Mouse (Mus musculus): ENCODE results near the gene Supt3.
A peak's percentile ranks its signal among the peaks of the same experiment; 100 is the strongest.

The Supt3 gene

DNA sequence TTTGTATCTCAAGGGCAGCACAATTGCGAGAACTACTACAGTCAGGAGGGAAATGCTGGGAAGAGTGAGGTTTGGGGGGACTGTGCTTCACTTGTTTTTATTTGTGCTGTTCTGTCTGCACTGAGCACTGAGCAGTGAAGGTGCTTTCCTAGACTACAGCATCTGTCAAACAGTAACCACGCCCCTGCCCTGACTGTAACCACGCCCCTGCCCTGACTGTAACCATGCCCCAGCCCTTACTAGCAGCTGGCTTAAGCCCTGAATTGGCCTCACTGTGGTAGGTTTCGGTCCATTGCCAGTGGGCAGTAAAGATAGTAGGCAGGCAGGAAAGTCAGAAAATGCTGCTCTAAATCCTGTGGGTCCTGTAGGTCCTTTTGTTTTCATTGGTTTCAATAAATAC lies 196.5 kb downstream of the Supt3 start:
- peak in 1 of 2 experiments; percentile 6 for DNase-seq

GRCm38 (mm10) chr17:44977690-44978089 lies 200.7 kb downstream of the Supt3 start:
- DNase-seq, result no peak

DNA sequence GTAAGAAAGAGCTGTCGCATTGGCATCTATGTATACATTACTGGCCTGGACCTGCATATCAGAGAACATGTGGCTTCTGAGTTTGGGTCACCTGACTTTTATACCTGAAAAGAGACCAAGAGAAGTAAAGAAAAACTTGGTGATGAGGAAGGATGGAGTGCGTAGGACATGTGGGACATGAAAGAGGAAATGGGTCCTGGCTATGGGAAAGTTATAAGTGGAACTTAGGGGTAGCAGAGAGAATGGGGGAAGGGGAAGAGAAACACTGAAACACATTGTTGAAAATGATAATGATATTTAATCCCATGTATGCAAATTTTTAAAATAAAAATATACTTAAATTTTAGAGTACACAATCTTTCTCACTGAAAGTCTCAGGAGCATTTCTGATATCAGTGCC lies 211.0 kb downstream of the Supt3 start:
- no peak for DNase-seq

- no peak for DNase-seq
These were observed 226.4 kb downstream of the Supt3 start for GRCm38 (mm10) chr17:45003311-45003710.

GRCm38 (mm10) chr17:45004477-45005170 lies 227.7 kb downstream of the Supt3 start:
- DNase-seq, result no peak

GRCm38 (mm10) chr17:45007461-45007860 lies 230.5 kb downstream of the Supt3 start:
- no peak for DNase-seq

DNA sequence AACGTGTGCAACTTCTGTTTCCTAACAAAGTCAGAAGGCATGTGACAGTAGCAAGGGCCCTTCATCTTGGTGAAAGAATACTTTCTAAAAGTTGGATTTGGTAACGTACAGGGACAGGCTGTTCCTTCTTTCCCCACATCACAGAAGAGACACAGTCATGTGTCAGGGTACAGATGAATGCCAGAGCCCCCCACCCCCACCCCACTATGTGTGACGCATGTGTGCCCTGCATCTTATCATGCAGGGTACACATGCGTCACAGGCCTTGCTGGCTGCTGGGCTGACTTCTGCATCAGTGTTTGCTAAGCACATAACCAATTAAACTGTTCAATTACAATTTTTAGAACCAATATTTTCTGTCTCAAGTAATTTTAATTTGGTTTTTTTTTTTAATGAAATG lies 231.7 kb downstream of the Supt3 start:
- DNase-seq, result no peak

- DNase-seq, result no peak
These were observed 233.5 kb downstream of the Supt3 start for GRCm38 (mm10) chr17:45010409-45010808.

- no peak for DNase-seq
These were observed 239.8 kb downstream of the Supt3 start for GRCm38 (mm10) chr17:45016746-45017145.

DNA sequence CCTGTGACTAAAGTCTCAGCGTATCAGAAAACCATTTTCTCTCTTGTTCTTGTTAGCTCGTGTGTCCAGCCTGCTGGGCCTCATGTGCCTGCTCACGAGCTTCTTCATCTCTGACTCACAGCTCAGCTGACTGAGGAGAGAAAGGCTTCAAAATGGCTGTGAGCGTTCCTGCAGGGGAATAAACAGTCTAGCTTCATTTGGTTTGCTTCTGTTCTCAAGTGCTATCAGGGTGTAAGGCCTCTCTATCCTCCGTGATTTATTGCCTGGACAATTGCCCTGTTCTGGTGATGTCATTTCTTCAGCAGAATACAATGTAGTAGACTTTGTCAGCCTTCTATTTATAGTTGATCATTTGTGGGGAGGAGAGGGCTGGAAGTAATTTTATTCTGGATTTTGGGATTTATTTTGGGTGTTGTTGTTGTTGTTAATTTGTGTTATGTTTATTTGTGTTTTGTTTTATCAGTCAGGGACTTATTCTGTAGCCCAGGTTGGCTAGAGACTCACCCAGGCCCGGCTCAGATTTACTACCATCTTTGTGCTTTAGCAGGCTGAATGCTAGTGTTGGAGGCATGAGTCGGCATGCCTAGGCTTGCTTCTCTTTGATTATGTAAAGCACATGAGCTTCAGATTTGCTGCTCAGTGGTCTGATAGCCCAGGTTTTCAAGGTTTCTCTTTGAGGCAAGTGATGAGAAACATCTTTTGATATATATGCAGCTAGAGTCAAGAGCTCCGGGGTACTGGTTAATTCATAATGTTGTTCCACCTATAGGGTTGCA lies 243.4 kb downstream of the Supt3 start:
- no peak for DNase-seq

DNA sequence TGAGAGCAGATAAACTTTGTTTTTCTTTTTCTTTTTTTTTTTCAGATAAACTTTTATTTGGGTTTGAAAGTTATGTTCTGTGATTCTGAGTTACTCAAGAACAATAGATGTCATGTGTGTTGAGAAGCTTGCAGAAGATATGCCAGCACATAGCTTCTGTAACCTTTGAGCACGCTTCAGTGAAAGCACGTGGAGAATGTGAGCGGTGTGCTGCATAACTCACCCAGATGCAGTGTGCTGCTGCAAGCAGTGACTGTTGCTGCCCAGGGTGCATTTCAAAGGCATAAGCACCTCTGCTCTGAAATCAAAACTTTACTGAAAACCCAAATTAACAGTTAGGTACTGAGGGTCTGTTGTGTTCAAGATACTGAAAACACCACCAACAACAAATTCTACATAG lies 251.5 kb downstream of the Supt3 start:
- DNase-seq, result no peak

DNA sequence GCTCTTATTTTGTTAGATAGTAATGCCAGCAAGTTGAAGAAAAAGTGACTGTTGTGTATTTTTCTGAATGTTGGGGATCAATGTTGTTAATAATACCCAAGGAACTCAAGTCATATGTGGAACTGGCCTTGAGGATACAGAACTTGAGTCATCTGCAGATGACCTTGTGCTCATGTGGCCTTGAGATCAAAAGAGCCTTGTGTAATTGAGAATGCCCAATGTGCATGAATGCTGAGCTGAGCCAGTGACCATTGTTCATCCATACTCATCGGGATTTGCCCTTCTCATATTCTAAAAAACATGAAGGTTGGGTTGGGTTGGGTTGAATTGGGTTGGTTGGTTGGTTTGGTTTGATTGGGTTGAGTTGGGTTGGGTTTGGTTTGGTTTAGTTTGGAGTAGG lies 252.2 kb downstream of the Supt3 start:
- no peak for DNase-seq

DNA sequence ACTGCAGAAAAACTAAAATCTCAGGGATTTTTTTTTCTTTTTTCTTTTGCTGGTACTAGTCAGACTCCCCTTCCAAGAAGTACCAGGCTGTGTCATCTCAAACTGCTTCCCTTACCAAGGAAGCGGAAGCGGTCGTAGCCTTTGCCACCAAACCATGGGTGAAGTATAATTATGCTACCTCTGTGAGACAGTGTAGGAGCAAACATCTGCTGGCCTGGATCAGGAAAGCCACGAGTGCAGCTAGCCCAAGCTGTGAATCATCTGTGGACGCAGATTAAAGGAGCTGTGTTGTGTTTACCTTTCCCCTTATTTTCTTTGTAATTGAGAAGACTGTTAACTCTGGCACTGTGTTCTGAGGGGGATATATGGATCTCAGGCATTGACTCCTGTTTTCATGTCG lies 255.3 kb downstream of the Supt3 start:
- no peak for DNase-seq

- no peak for DNase-seq
These were observed 256.7 kb downstream of the Supt3 start for GRCm38 (mm10) chr17:45033617-45034016.

- DNase-seq, result no peak
These were observed 264.1 kb downstream of the Supt3 start for GRCm38 (mm10) chr17:45041084-45041483.

DNA sequence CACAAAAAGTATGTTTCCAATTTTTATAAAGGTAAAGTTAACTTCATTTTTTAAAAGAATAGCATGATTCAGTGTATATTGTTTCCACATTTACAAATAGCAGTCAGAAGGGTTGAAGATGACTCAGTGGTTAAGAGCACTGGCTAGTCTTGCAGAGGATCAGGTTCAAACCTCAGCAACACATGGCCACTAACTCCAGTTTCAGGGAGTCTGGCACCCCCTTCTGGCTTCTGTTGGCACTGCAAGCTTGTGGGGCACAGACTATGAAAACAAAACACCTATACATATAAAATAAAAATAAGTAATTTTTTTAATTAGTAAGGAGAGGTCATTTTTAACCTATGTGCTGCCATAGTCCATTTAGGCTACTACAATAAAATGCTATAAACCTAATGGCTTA lies 268.9 kb downstream of the Supt3 start:
- peak; percentile 27 to 35 for DNase-seq

- no peak for DNase-seq
These were observed 269.6 kb downstream of the Supt3 start for GRCm38 (mm10) chr17:45046583-45046982.

DNA sequence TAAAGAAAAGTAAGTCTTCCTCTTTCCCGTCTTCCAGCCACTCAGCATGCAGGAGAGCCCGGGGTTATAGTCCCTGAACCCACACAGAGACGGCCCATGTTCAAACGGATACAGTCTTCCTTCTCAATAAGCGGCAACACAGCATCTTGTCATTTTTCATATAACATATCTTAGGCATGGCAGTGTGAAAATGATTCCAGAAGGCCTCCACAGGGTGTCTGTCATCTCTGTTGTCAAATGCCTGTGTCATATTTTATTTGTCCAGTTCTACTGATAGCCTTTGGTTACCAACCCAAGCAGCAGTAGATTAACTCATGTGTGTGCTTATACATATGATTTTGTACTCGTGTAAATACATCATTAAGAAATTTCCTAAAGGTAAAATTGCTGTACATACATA lies 270.3 kb downstream of the Supt3 start:
- no peak for DNase-seq

DNA sequence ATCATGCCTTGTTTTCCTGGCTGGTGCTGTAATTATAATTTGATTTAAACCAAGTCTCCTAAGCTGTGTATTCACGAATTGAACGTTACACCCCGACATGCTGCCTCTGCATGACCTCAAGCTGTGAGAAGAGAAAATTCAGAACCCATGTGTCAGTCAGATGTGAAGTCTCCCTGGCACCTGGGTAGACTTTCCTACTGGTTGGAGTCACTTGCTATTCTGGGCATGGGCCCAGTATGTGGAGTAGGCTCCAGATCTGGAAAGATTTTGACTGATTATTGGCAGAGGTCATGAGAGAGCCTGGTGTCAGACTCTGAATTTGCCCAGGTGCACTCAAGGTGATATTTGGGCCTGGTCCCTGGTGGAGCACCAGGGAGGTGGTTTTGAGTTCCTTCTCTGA lies 275.0 kb downstream of the Supt3 start:
- DNase-seq, result no peak

DNA sequence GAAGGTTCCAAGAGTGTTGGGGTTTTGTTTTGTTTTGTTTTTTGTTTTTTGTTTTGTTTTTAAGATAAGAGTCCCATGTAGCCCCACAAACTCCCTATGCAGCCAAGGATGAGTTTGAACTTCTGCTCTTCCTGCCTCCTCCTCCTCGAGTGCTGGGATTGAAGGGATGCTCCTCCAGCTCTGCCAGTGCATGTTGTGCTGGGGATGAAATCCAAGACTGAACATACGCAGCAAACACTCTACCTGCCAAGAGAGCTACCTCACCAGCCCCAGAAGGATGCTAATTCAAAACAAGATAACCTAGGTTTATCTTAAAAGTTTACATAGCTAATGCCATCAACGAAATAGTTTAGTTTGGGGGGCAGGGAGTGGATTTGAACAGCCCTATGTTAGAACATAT lies 276.4 kb downstream of the Supt3 start:
- DNase-seq, result no peak

GRCm38 (mm10) chr17:45054526-45054925 lies 277.6 kb downstream of the Supt3 start:
- DNase-seq, result no peak

DNA sequence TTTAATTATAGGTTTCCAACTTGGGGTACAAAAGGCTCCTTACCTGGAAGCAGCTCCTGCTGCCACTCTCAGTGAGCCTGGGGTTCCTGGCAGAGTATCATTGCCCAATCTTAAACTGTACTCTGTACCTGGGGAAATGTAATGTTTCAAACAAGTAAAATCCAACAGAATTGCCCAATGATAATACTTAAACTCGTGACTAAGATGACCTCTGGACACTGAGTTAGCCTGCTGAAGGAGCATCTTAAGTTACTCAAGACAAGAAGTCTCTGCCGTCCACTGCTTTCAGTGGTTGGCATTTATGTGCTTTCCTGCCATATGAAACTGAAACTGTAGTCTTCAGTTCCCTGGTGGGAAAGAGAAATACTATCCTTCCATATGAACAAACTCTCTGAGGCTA lies 279.9 kb downstream of the Supt3 start:
- no peak for DNase-seq

- DNase-seq, result no peak
These were observed 280.8 kb downstream of the Supt3 start for GRCm38 (mm10) chr17:45057780-45058179.

GRCm38 (mm10) chr17:45058566-45059363 lies 281.8 kb downstream of the Supt3 start:
- no peak for DNase-seq

Measured in thymus, postnatal 36 days (tissue).